Mouse (Mus musculus) heart, embryonic 15.5 days (tissue): Measurements from ENCODE around the gene Bbs9. TPM values are rescaled to one million over a fixed set of nuclear protein-coding genes. Genes with fewer than 3 reads are reported as not detected.

Experiments
- ATAC-seq: fragments of 200-750 bp; cut with Nextera tagmentation; replicated peaks from 2 replicates; pipeline ENCODE4 v1.8.0; 2017; ENCODE audit warnings: low read depth, moderate TSS enrichment; ENCODE audit not compliant: insufficient number of reproducible peaks, insufficient read depth, low FRiP score
- H3K27ac ChIP-seq: fragments of 300-500 bp; sonication (generic); 2 replicates; pipeline ENCODE4 v1.5.1; 2015; ENCODE audit warnings: mild to moderate bottlenecking, inconsistent platforms
- H3K27me3 ChIP-seq: fragments of 300-500 bp; sonication (generic); 2 replicates; pipeline ENCODE4 v1.6.1; 2015; ENCODE audit warnings: inconsistent platforms
- H3K36me3 ChIP-seq: fragments of 300-500 bp; sonication (generic); 2 replicates; pipeline ENCODE4 v1.6.1; 2015; ENCODE audit warnings: mild to moderate bottlenecking, inconsistent platforms
- H3K4me1 ChIP-seq: fragments of 300-500 bp; sonication (generic); replicated peaks from 2 replicates; pipeline ENCODE4 v1.6.1; 2015; ENCODE audit warnings: inconsistent platforms
- H3K4me2 ChIP-seq: fragments of 300-500 bp; sonication (generic); 2 replicates; pipeline ENCODE4 v1.6.1; 2015; ENCODE audit warnings: inconsistent platforms, mild to moderate bottlenecking, moderate library complexity
- H3K4me3 ChIP-seq: fragments of 300-500 bp; sonication (generic); 2 replicates; pipeline ENCODE4 v1.5.1; 2015; ENCODE audit warnings: mild to moderate bottlenecking, inconsistent platforms
- H3K9ac ChIP-seq: fragments of 300-500 bp; sonication (generic); 2 replicates; pipeline ENCODE4 v1.6.1; 2015; ENCODE audit warnings: mild to moderate bottlenecking, inconsistent platforms
- H3K9me3 ChIP-seq: fragments of 300-500 bp; sonication (generic); replicated peaks from 2 replicates; pipeline ENCODE4 v1.6.1; 2016; ENCODE audit warnings: inconsistent platforms
- WGBS: fragments of 180-500 bp; shearing (Covaris S2); methylation state at CpG from one replicate; pipeline ENCODE4 v1.1.7; 2015; ENCODE audit warnings: mixed read lengths; 5-methylcytosine and 5-hydroxymethylcytosine counted together
- polyA plus RNA-seq: library from polyadenylated mRNA; unstranded; fragments of >200 nt; fragmentation: Nextera tagmentation; extraction: Ambion mirVana; gene quantifications from 2 replicates; pipeline ENCODE4 v1.2.1, GENCODE M21; 2015

Bbs9 gene
- polyA plus RNA-seq, 1 experiment from 2014 or later: 7.6 TPM

- no peak overlapping the region for H3K4me3 ChIP-seq
- H3K27me3 ChIP-seq: no peaks in the 10 kb centered on the region
- H3K27ac ChIP-seq: no peak overlapping the region
- WGBS: 78% methylated on average over 3 of the region's 3 CpGs
- H3K4me2 ChIP-seq: no peak overlapping the region
- H3K36me3 ChIP-seq: no peaks in the 10 kb centered on the region
- ATAC-seq: no peak
- no peaks in the 10 kb centered on the region for H3K9me3 ChIP-seq
- H3K4me1 ChIP-seq: no peaks in the 10 kb centered on the region
- H3K9ac ChIP-seq: no peak overlapping the region
These were observed 170.9 kb downstream of the Bbs9 start for GRCm38 (mm10) chr9:22646461-22646860.

- Histone ChIP-seq H3K4me2 (no peak overlapping the region), H3K36me3 (no peaks in the 10 kb centered on the region), H3K9ac (no peak overlapping the region), H3K4me3 (no peak overlapping the region), H3K27me3 (no peaks in the 10 kb centered on the region), H3K4me1 (no peaks in the 10 kb centered on the region), H3K9me3 (no peaks in the 10 kb centered on the region), H3K27ac (no peak overlapping the region)
- 97% methylated on average over 3 of the region's 3 CpGs for WGBS
- no peak for ATAC-seq
These were observed 172.6 kb downstream of the Bbs9 start for GRCm38 (mm10) chr9:22648163-22648562.

- Histone ChIP-seq H3K27me3 (no peaks in the 10 kb centered on the region), H3K27ac (no peak overlapping the region), H3K36me3 (no peaks in the 10 kb centered on the region), H3K4me2 (no peak overlapping the region), H3K9me3 (no peaks in the 10 kb centered on the region), H3K9ac (no peak overlapping the region), H3K4me1 (no peaks in the 10 kb centered on the region), H3K4me3 (no peak overlapping the region)
- WGBS: 74% methylated on average over 10 of the region's 10 CpGs
- no peak for ATAC-seq
These were observed 174.1 kb downstream of the Bbs9 start for GRCm38 (mm10) chr9:22649606-22650005.

- ATAC-seq: no peak
- H3K9ac ChIP-seq: no peak overlapping the region
- no peaks in the 10 kb centered on the region for H3K27me3 ChIP-seq
- H3K27ac ChIP-seq: no peak overlapping the region
- H3K4me3 ChIP-seq: no peak overlapping the region
- whole genome bisulfite sequencing: 85% methylated on average over 1 of the region's 1 CpGs
- no peak overlapping the region for H3K4me2 ChIP-seq
- H3K4me1 ChIP-seq: no peaks in the 10 kb centered on the region
- H3K9me3 ChIP-seq: no peaks in the 10 kb centered on the region
- no peaks in the 10 kb centered on the region for H3K36me3 ChIP-seq
These were observed 175.3 kb downstream of the Bbs9 start for GRCm38 (mm10) chr9:22650781-22651180.

- Histone ChIP-seq H3K27me3 (no peaks in the 10 kb centered on the region), H3K4me2 (no peak overlapping the region), H3K4me3 (no peak overlapping the region), H3K9me3 (no peaks in the 10 kb centered on the region), H3K9ac (no peak overlapping the region), H3K4me1 (no peaks in the 10 kb centered on the region), H3K36me3 (no peaks in the 10 kb centered on the region), H3K27ac (no peak overlapping the region)
- ATAC-seq: no peak
- 88% methylated on average over 3 of the region's 3 CpGs for WGBS
These were observed 176.1 kb downstream of the Bbs9 start for GRCm38 (mm10) chr9:22651619-22652018.

- 60% methylated on average over 11 of the region's 11 CpGs for WGBS
- no peaks in the 10 kb centered on the region for H3K36me3 ChIP-seq
- H3K4me1 ChIP-seq: no peaks in the 10 kb centered on the region
These were observed 179.3 kb downstream of the Bbs9 start for GRCm38 (mm10) chr9:22654726-22655393.

GRCm38 (mm10) chr9:22657216-22657615 is 181.7 kb downstream of the Bbs9 start:
- Histone ChIP-seq H3K27ac (no peak overlapping the region), H3K4me2 (no peak overlapping the region), H3K9me3 (no peaks in the 10 kb centered on the region), H3K4me3 (no peak overlapping the region), H3K4me1 (no peaks in the 10 kb centered on the region), H3K9ac (no peak overlapping the region), H3K27me3 (no peaks in the 10 kb centered on the region), H3K36me3 (no peaks in the 10 kb centered on the region)
- ATAC-seq: no peak
- WGBS: 68% methylated on average over 5 of the region's 5 CpGs

More at GRCm38 (mm10) chr9:22654726-22655393, 179.3 kb downstream of the Bbs9 start:
- no peak for ATAC-seq
- Histone ChIP-seq H3K4me3 (no peak overlapping the region), H3K9me3 (no peaks in the 10 kb centered on the region), H3K27me3 (no peaks in the 10 kb centered on the region), H3K9ac (no peak overlapping the region), H3K27ac (no peak overlapping the region), H3K4me2 (no peak overlapping the region)

GRCm38 (mm10) chr9:22665155-22665554 is 189.6 kb downstream of the Bbs9 start:
- Histone ChIP-seq H3K27me3 (no peaks in the 10 kb centered on the region), H3K36me3 (no peaks in the 10 kb centered on the region), H3K4me3 (no peak overlapping the region), H3K4me2 (no peak overlapping the region), H3K27ac (no peak overlapping the region), H3K9me3 (no peaks in the 10 kb centered on the region), H3K9ac (no peak overlapping the region), H3K4me1 (no peaks in the 10 kb centered on the region)
- WGBS: 76% methylated on average over 8 of the region's 8 CpGs
- no peak for ATAC-seq

- Histone ChIP-seq H3K4me3 (no peak overlapping the region), H3K9ac (no peak overlapping the region), H3K4me1 (no peaks in the 10 kb centered on the region), H3K4me2 (no peak overlapping the region), H3K36me3 (no peaks in the 10 kb centered on the region), H3K9me3 (no peaks in the 10 kb centered on the region), H3K27ac (no peak overlapping the region), H3K27me3 (no peaks in the 10 kb centered on the region)
- 80% methylated on average over 2 of the region's 2 CpGs for WGBS
- no peak for ATAC-seq
These were observed 197.4 kb downstream of the Bbs9 start for GRCm38 (mm10) chr9:22672937-22673336.

GRCm38 (mm10) chr9:22677132-22677829 is 201.8 kb downstream of the Bbs9 start:
- H3K27ac ChIP-seq: no peak overlapping the region
- 88% methylated on average over 7 of the region's 7 CpGs for WGBS
- no peak overlapping the region for H3K4me2 ChIP-seq
- H3K4me1 ChIP-seq: no peaks in the 10 kb centered on the region
- no peaks in the 10 kb centered on the region for H3K36me3 ChIP-seq
- no peaks in the 10 kb centered on the region for H3K9me3 ChIP-seq
- H3K27me3 ChIP-seq: no peaks in the 10 kb centered on the region
- H3K9ac ChIP-seq: no peak overlapping the region
- no peak for ATAC-seq
- H3K4me3 ChIP-seq: no peak overlapping the region

- Histone ChIP-seq H3K9me3 (no peaks in the 10 kb centered on the region), H3K36me3 (no peaks in the 10 kb centered on the region), H3K27ac (no peak overlapping the region), H3K9ac (no peak overlapping the region), H3K4me3 (no peak overlapping the region), H3K4me2 (no peak overlapping the region), H3K4me1 (no peaks in the 10 kb centered on the region), H3K27me3 (no peaks in the 10 kb centered on the region)
- 70% methylated on average over 4 of the region's 4 CpGs for WGBS
- no peak for ATAC-seq
These were observed 202.5 kb downstream of the Bbs9 start for GRCm38 (mm10) chr9:22677997-22678396.

- no peak overlapping the region for H3K4me2 ChIP-seq
- H3K4me1 ChIP-seq: no peaks in the 10 kb centered on the region
- no peak for ATAC-seq
- no peaks in the 10 kb centered on the region for H3K27me3 ChIP-seq
- H3K27ac ChIP-seq: no peak overlapping the region
- no peak overlapping the region for H3K9ac ChIP-seq
- no peak overlapping the region for H3K4me3 ChIP-seq
- WGBS: 80% methylated on average over 4 of the region's 4 CpGs
- no peaks in the 10 kb centered on the region for H3K36me3 ChIP-seq
- H3K9me3 ChIP-seq: no peaks in the 10 kb centered on the region
These were observed 203.0 kb downstream of the Bbs9 start for GRCm38 (mm10) chr9:22678496-22678895.
